Mouse (Mus musculus): ENCODE measurements around the gene Sept12. TPM values are rescaled to one million over a fixed set of nuclear protein-coding genes. Genes with fewer than 3 reads are reported as not detected.

The Sept12 gene
- polyA plus RNA-seq, 1 experiment from 2014 or later = not detected

DNA sequence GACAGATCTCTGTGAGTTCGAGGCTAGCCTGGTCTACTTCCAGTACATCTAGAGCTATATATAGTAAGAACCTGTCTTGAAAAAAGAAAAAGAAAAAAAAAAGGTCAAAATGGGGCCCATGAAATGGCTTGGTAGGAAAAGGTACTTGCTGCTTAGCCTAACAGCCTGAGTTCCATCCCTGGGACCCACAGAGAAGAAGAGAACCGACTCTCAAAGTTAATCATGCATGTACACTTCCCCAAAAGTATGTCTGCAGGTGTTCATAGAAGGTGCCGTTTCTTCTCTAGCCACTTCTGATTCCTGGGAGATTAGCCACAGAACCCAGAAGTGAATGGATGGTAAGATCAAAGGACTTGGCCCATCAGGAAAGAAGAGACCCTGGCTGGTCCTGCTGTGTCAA lies 29.2 kb downstream of the Sept12 start:
- DNase-seq (ENCODE audit: low spot score) = no peak
- H3K4me2 ChIP-seq (ENCODE audit: low read depth) = no peak overlapping the region
- ATAC-seq (ENCODE audit: insufficient read depth, low FRiP score, low TSS enrichment) = no peak
- H3K36me3 ChIP-seq (ENCODE audit: control insufficient read depth, insufficient read depth, low read length) = no peaks in the 10 kb centered on the region
- 81% methylated on average over 3 of the region's 3 CpGs for WGBS
- H3K9ac ChIP-seq (ENCODE audit: low read length) = no peak overlapping the region
- no peak overlapping the region for H3K27ac ChIP-seq (ENCODE audit: low read depth, low read length)
- no peak overlapping the region for H3K4me3 ChIP-seq (ENCODE audit: low read depth, low read length)
- H3K9me3 ChIP-seq (ENCODE audit: control insufficient read depth, low read length) = no peaks in the 10 kb centered on the region
- peaks cover 1% of the 10 kb centered on the region; the same call in 1 of the 2 replicates for H3K4me1 ChIP-seq (ENCODE audit: control insufficient read depth, insufficient read depth, low read length)
- no peaks in the 10 kb centered on the region for H3K27me3 ChIP-seq (ENCODE audit: control insufficient read depth, insufficient read depth, low read length)

DNA sequence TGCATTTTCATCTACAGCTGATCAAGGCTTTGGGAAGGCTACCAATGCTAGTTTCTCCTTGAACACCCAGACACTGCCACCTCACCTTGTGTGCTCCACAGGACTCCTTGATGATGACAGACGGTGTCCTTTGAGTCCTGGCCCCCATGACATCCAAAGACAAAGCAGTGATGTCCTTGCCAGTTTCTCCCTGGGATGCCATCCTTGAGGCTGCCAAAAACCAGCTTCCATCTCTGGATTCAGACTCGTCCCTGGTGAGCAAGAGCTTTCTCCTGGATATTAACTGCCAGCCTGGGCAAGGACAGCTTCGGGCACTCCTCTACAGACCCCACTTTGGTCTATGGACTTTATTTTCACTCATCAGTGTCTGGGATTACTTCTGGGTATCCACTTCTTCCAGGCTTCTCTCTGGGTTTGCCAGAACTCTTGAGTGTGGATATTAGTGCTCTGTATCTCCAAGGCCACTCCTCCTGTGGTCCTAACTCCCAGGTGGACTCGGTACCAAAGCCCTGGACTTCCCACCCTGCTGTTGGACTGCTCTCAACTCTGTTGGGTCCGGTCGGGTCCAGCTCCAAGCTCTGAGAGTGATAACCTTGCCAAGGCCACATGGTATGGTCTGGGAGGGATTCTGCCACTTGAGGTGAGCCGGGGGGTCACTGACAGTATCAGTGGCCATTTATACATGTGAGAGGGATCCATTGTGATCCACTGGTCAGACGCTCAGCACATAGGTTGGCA lies 32.1 kb downstream of the Sept12 start:
- H3K27me3 ChIP-seq (ENCODE audit: control insufficient read depth, insufficient read depth, low read length) = no peaks in the 10 kb centered on the region
- 87% methylated on average over 8 of the region's 8 CpGs for WGBS
- no peak overlapping the region for H3K4me3 ChIP-seq (ENCODE audit: low read depth, low read length)
- DNase-seq (ENCODE audit: low spot score) (no peak), ATAC-seq (ENCODE audit: insufficient read depth, low FRiP score, low TSS enrichment) (no peak)
- peaks cover 5% of the 10 kb centered on the region; the same call in 1 of the 2 replicates for H3K4me1 ChIP-seq (ENCODE audit: control insufficient read depth, insufficient read depth, low read length)
- H3K9ac ChIP-seq (ENCODE audit: low read length) = no peak overlapping the region
- no peak overlapping the region for H3K27ac ChIP-seq (ENCODE audit: low read depth, low read length)
- H3K4me2 ChIP-seq (ENCODE audit: low read depth) = no peak overlapping the region
- no peaks in the 10 kb centered on the region for H3K9me3 ChIP-seq (ENCODE audit: control insufficient read depth, low read length)
- H3K36me3 ChIP-seq (ENCODE audit: control insufficient read depth, insufficient read depth, low read length) = no peaks in the 10 kb centered on the region

DNA sequence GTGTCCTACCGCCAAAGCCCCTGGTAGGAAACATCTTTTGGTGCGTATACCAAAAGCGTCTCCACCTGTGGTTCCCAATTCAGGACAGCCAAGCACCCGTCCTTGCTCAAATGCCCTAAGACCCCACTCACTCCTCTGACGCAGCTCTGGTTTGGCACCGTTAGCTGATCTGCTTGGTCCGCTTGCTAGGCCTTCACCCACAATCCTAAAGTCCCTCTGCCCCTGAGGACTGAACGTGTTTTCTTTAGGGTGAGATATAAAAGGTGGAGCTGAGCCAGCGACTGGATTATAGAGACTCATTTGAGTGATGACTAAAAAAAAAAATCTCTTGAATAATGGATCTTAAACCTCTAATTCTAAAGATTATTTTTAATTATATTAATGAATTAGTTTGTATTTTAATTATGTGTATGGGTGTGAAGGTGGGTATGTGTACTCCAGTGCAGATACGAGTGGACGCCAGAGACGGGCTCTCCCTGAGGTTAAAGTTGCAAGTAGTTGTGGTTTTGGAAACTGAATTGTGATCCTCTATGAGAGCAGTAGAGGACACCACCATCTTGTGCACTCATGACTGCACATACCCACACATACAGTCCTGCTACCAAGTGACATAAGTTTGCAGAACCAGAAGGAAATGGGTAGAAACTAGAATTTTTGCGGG lies 32.8 kb downstream of the Sept12 start:
- 27% methylated on average over 13 of the region's 13 CpGs for WGBS
- H3K4me2 ChIP-seq (ENCODE audit: low read depth) = peak overlapping the region; percentile 57
- peaks cover 5% of the 10 kb centered on the region; the same call in 1 of the 2 replicates for H3K4me1 ChIP-seq (ENCODE audit: control insufficient read depth, insufficient read depth, low read length)
- ATAC-seq (ENCODE audit: insufficient read depth, low FRiP score, low TSS enrichment) (no peak), DNase-seq (ENCODE audit: low spot score) (no peak)
- peak overlapping the region; percentile 66 for H3K9ac ChIP-seq (ENCODE audit: low read length)
- H3K27me3 ChIP-seq (ENCODE audit: control insufficient read depth, insufficient read depth, low read length) = no peaks in the 10 kb centered on the region
- no peaks in the 10 kb centered on the region for H3K9me3 ChIP-seq (ENCODE audit: control insufficient read depth, low read length)
- peak overlapping the region; percentile 58 for H3K27ac ChIP-seq (ENCODE audit: low read depth, low read length)
- no peaks in the 10 kb centered on the region for H3K36me3 ChIP-seq (ENCODE audit: control insufficient read depth, insufficient read depth, low read length)
- peak overlapping the region; percentile 73 for H3K4me3 ChIP-seq (ENCODE audit: low read depth, low read length)

DNA sequence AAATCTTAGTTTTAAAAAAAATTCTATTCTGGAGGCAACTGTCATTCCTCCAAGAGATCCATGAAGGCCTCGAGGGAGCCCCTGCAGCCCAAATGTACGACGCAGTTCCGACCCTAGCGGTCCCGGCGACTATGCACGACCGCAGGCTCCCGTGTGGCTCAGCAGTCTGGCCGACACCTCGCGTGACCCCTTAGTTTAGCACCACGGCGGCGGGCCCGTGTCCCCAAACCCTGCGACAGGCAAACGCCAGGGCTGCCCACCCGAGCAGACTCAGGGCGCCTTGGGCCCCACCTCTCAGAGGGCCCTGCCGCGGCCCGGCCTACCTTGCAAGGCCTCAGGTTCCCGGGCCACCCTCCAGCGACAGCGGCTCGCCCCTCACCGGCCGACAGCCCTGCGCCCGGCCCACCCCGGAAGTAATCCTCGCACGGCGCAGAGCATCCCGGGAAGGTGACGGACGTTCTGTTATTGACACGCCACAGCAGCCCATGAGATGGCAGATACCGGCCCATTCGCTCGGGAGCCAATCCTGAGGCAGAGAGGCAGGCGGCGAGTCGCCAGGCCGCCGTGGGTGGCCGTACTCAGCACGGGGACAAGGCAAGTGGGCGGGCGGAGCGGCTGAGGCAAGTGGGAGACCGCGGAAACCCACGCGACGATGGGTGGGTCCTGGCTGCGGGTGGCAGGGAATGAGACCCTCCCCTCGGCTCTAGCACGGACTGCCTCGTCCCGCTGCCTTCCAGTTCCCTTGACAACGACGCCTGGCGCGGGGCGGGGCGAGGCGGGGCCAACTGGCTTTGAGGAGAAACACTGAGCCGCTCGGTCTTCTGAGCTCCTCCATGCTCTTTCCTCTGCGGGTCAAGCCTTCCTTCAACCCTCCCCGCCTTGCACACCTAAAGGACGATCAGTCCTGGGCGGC lies 33.6 kb downstream of the Sept12 start, which contains the start of gene Anks3:
Gene Anks3, minus strand, starts transcription at position 409 of the 913 bp plus-strand sequence.
- Histone ChIP-seq H3K4me1 (ENCODE audit: control insufficient read depth, insufficient read depth, low read length) (peaks cover 5% of the 10 kb centered on the region; the same call in 1 of the 2 replicates), H3K9me3 (ENCODE audit: control insufficient read depth, low read length) (no peaks in the 10 kb centered on the region), H3K4me2 (ENCODE audit: low read depth) (peak within 1 kb of the TSS; percentile 57), H3K27me3 (ENCODE audit: control insufficient read depth, insufficient read depth, low read length) (no peaks in the 10 kb centered on the region), H3K9ac (ENCODE audit: low read length) (peak within 1 kb of the TSS; percentile 66), H3K27ac (ENCODE audit: low read depth, low read length) (peak within 1 kb of the TSS; percentile 58), H3K4me3 (ENCODE audit: low read depth, low read length) (peak within 1 kb of the TSS; percentile 73), H3K36me3 (ENCODE audit: control insufficient read depth, insufficient read depth, low read length) (no peaks in the 10 kb centered on the region)
- under 1% methylated on average over 71 of the region's 76 CpGs for WGBS
- DNase-seq (ENCODE audit: low spot score) (peak; percentile 96), ATAC-seq (ENCODE audit: insufficient read depth, low FRiP score, low TSS enrichment) (peak; percentile 98)

DNA sequence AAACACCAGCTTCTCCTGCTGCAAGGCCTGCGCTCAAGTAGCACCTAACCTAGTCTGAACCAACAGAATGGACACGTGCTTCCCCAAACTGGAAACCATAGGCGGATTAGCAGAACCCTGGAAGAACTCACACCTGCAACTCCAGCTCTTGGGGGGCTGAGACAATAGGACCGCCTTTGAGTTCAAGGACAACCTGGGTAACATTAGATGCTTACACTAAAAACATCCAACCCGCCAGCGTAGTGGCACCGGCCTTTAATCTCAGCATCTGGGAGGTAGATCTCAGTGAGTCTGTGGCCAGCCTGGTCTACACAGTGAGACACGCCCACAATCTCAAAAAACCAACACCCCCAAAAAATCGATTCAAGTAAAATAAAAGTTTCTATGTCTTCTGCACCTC lies 34.3 kb downstream of the Sept12 start:
- Histone ChIP-seq H3K9me3 (ENCODE audit: control insufficient read depth, low read length) (no peaks in the 10 kb centered on the region), H3K36me3 (ENCODE audit: control insufficient read depth, insufficient read depth, low read length) (no peaks in the 10 kb centered on the region), H3K27ac (ENCODE audit: low read depth, low read length) (no peak overlapping the region), H3K4me2 (ENCODE audit: low read depth) (peak overlapping the region; percentile 57), H3K9ac (ENCODE audit: low read length) (peak overlapping the region; percentile 66), H3K4me3 (ENCODE audit: low read depth, low read length) (peak overlapping the region; percentile 73), H3K4me1 (ENCODE audit: control insufficient read depth, insufficient read depth, low read length) (peaks cover 5% of the 10 kb centered on the region; the same call in 1 of the 2 replicates), H3K27me3 (ENCODE audit: control insufficient read depth, insufficient read depth, low read length) (no peaks in the 10 kb centered on the region)
- 50% methylated on average over 9 of the region's 9 CpGs for WGBS
- DNase-seq (ENCODE audit: low spot score) (no peak), ATAC-seq (ENCODE audit: insufficient read depth, low FRiP score, low TSS enrichment) (no peak)

DNA sequence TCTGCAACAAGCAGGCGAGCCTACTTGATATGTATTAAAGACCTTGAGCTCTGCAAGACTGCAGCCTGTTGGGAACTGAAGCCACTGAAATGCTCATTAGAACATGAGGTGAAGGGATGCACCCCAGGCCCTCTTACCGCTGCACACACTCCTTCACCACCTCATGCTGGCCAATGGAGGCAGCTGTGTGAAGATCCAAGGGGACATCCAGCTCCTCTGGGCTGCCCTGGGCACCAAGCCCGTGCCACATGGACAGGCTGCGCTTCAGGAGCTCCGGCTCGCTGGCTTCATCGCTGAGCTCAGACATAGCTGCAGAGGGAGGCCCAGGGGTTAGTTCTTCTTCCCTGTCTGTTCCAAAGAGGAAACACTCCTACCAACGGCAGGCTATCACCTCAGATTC lies 37.4 kb downstream of the Sept12 start:
- Histone ChIP-seq H3K27me3 (ENCODE audit: control insufficient read depth, insufficient read depth, low read length) (no peaks in the 10 kb centered on the region), H3K27ac (ENCODE audit: low read depth, low read length) (no peak overlapping the region), H3K36me3 (ENCODE audit: control insufficient read depth, insufficient read depth, low read length) (0 out of 2 replicates have a peak, but pooled peaks cover 6% of the 10 kb centered on the region), H3K4me3 (ENCODE audit: low read depth, low read length) (no peak overlapping the region), H3K9me3 (ENCODE audit: control insufficient read depth, low read length) (no peaks in the 10 kb centered on the region), H3K4me1 (ENCODE audit: control insufficient read depth, insufficient read depth, low read length) (peaks cover 5% of the 10 kb centered on the region; the same call in 1 of the 2 replicates), H3K9ac (ENCODE audit: low read length) (no peak overlapping the region), H3K4me2 (ENCODE audit: low read depth) (no peak overlapping the region)
- 93% methylated on average over 8 of the region's 8 CpGs for WGBS
- DNase-seq (ENCODE audit: low spot score) = no peak
- no peak for ATAC-seq (ENCODE audit: insufficient read depth, low FRiP score, low TSS enrichment)

DNA sequence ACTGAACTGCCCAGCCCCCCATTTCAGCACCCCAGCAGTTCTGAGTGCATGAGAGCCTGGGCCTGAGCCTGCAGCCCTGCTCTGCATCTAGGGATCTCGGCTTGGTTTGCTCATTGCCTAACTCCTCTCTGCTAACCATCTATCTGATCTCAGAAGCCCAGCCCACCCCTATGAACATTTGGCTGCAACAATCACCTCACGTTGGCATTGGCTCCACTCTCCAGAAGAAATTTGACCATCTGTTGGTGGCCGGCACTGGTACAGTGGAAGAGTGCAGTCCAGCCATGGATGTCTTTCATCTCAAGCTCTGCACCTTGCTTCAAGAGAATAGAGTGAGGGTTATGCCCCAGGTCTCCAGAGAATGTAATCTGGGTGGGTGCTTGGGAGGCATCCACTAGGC lies 40.2 kb downstream of the Sept12 start:
- H3K27me3 ChIP-seq (ENCODE audit: control insufficient read depth, insufficient read depth, low read length) = no peaks in the 10 kb centered on the region
- H3K4me1 ChIP-seq (ENCODE audit: control insufficient read depth, insufficient read depth, low read length) = no peaks in the 10 kb centered on the region
- H3K4me2 ChIP-seq (ENCODE audit: low read depth) = no peak overlapping the region
- H3K36me3 ChIP-seq (ENCODE audit: control insufficient read depth, insufficient read depth, low read length) = peaks cover 10% of the 10 kb centered on the region; the same call in 1 of the 2 replicates
- H3K27ac ChIP-seq (ENCODE audit: low read depth, low read length) = no peak overlapping the region
- no peak overlapping the region for H3K9ac ChIP-seq (ENCODE audit: low read length)
- ATAC-seq (ENCODE audit: insufficient read depth, low FRiP score, low TSS enrichment) (no peak), DNase-seq (ENCODE audit: low spot score) (no peak)
- H3K4me3 ChIP-seq (ENCODE audit: low read depth, low read length) = no peak overlapping the region
- 91% methylated on average over 3 of the region's 3 CpGs for WGBS
- H3K9me3 ChIP-seq (ENCODE audit: control insufficient read depth, low read length) = no peaks in the 10 kb centered on the region

DNA sequence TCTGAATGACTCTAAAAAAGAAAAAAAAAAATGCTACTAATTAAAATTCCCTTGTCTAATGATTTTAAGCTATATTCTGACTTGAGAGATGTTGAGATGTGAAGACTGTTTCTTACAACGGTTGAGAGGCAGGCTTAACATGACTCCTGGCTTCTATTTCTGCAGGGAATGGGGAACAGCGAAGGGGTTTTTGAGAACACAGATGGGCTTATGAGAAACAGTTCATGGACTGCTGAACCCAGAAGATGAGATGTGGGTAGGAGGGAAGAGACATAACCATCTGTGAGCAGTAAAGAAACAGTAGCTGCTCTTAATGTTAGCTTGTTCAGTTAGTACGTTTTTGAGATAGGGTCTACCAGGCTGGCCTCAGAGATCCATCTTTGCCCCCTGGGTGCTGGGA lies 41.0 kb downstream of the Sept12 start:
- ATAC-seq (ENCODE audit: insufficient read depth, low FRiP score, low TSS enrichment) (no peak), DNase-seq (ENCODE audit: low spot score) (no peak)
- Histone ChIP-seq H3K9me3 (ENCODE audit: control insufficient read depth, low read length) (no peaks in the 10 kb centered on the region), H3K4me3 (ENCODE audit: low read depth, low read length) (no peak overlapping the region), H3K36me3 (ENCODE audit: control insufficient read depth, insufficient read depth, low read length) (peaks cover 10% of the 10 kb centered on the region; the same call in 1 of the 2 replicates), H3K4me2 (ENCODE audit: low read depth) (no peak overlapping the region), H3K27ac (ENCODE audit: low read depth, low read length) (no peak overlapping the region), H3K9ac (ENCODE audit: low read length) (no peak overlapping the region), H3K4me1 (ENCODE audit: control insufficient read depth, insufficient read depth, low read length) (no peaks in the 10 kb centered on the region), H3K27me3 (ENCODE audit: control insufficient read depth, insufficient read depth, low read length) (no peaks in the 10 kb centered on the region)
- 91% methylated on average over 3 of the region's 3 CpGs for WGBS

All from neural tube, embryonic 11.5 days (tissue).